25 mouse cellular contexts compared by ENCODE assay signal in the genomic region with DNA sequence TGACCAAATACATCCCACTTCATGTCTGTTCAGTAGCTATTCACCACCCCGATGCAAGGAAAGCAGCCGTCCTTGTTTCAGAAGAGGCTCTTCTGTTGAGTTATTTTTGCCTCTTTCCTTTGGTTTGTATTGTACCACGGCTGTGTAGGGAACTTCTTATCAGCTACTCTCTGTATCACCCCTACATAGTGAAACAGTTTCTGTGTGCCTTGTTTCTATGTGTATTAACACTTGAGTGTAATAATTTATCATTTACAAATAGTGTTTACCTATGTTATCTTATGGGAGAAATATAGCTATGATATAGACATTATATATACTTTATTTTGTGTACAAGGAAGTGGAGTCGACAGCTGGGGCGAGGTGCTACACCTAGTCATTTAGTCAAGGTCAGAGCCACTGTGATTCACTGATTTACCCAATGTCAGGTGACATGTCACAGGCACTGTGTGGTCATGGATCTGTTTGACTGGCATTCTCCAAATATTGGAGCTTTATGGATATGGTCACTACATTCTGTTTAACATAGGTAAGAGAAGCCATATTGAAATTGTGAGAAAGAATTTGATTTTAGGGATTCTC.
DNase-seq lines count a peak whose midpoint lies in the region; ATAC-seq and TF ChIP-seq lines count a peak whose summit lies in the region.
"Had no signal": no experiment of that assay in that cellular context is flagged by ENCODE, and none has a peak within 500 bp of the region (broad histone marks: within the 10 kb centered on the region; RNA-seq: fewer than 3 reads in every experiment).

No protein-coding gene starts in this region.

- TF ChIP-seq CTCF in heart, adult 2 months (IDR thresholded peaks at IDR 0.05) = no peak
- TF ChIP-seq CTCF in intestine, postnatal 0 days (IDR thresholded peaks at IDR 0.05; ENCODE audit: low read depth) = no peak

- TF ChIP-seq POLR2A in heart, adult 2 months (IDR thresholded peaks at IDR 0.05; ENCODE audit: insufficient read depth, low read depth, low read length) = no peak

- 43% methylated on average over 5 of the region's 5 CpGs for WGBS in heart, embryonic 13.5 days
- WGBS in heart, adult 2 months = 58% methylated on average over 5 of the region's 5 CpGs
- 62% methylated on average over 5 of the region's 5 CpGs for whole genome bisulfite sequencing in intestine, embryonic 16.5 days
- WGBS in intestine, postnatal 0 days = 44% methylated on average over 5 of the region's 5 CpGs
- WGBS in stomach, embryonic 14.5 days = 76% methylated on average over 5 of the region's 5 CpGs
- WGBS in stomach, embryonic 15.5 days = 60% methylated on average over 5 of the region's 5 CpGs

- DNase-seq in heart, adult 2 months = no peak
- no peak for DNase-seq in left cerebral cortex, adult 8-10 months (ENCODE audit: low spot score in 2 of 2)
- DNase-seq in kidney, postnatal 36 days = no peak
- DNase-seq: adrenal gland, adult 2 months; adrenal gland, postnatal 14 days; cerebellum, adult 11 months; cerebellum, adult 2 months; cerebellum, adult 9-11 months; cerebellum, postnatal 25 days; forebrain, postnatal 0 days; gastrocnemius, postnatal 10 days; gastrocnemius, postnatal 36 days; heart, postnatal 14 days had no signal

- H3K9me3 ChIP-seq in heart, embryonic 13.5 days = no peaks in the 10 kb centered on the region
- no peaks in the 10 kb centered on the region for H3K9me3 ChIP-seq in intestine, embryonic 16.5 days (ENCODE audit: control insufficient read depth, low read length)
- H3K9me3 ChIP-seq in intestine, postnatal 0 days (ENCODE audit: control insufficient read depth) = no peaks in the 10 kb centered on the region
- no peaks in the 10 kb centered on the region for H3K9me3 ChIP-seq in stomach, embryonic 14.5 days (ENCODE audit: control insufficient read depth, low read depth, low read length)
- H3K9me3 ChIP-seq in stomach, embryonic 15.5 days = no peaks in the 10 kb centered on the region
- H3K9me3 ChIP-seq: embryonic facial prominence, embryonic 12.5 days; embryonic facial prominence, embryonic 15.5 days; hindbrain, embryonic 10.5 days; hindbrain, embryonic 13.5 days had no signal

- peaks cover 46% of the 10 kb centered on the region for H3K4me1 ChIP-seq in heart, embryonic 13.5 days
- peaks cover 9% of the 10 kb centered on the region for H3K4me1 ChIP-seq in heart, adult 2 months (ENCODE audit: control insufficient read depth, insufficient read depth, low read length)
- no peaks in the 10 kb centered on the region for H3K4me1 ChIP-seq in intestine, embryonic 16.5 days (ENCODE audit: control insufficient read depth, insufficient read depth, low read length)
- H3K4me1 ChIP-seq in intestine, postnatal 0 days (replicated peaks; ENCODE audit: control insufficient read depth, insufficient read depth, low read length) = no peaks in the 10 kb centered on the region
- no peaks in the 10 kb centered on the region for H3K4me1 ChIP-seq in stomach, embryonic 14.5 days (ENCODE audit: control insufficient read depth, insufficient read depth, low read length)
- H3K4me1 ChIP-seq in stomach, embryonic 15.5 days = no peaks in the 10 kb centered on the region
- H3K4me1 ChIP-seq: embryonic facial prominence, embryonic 12.5 days; embryonic facial prominence, embryonic 15.5 days; hindbrain, embryonic 10.5 days; hindbrain, embryonic 13.5 days had no signal

- H3K27ac ChIP-seq in heart, embryonic 13.5 days (replicated peaks) = peak overlapping the region; percentile 53
- no peak overlapping the region for H3K27ac ChIP-seq in heart, adult 2 months
- no peak overlapping the region for H3K27ac ChIP-seq in intestine, embryonic 16.5 days (ENCODE audit: low read length)
- no peak overlapping the region for H3K27ac ChIP-seq in intestine, postnatal 0 days (ENCODE audit: low read depth, low read length)
- no peak overlapping the region for H3K27ac ChIP-seq in stomach, embryonic 14.5 days (ENCODE audit: low read length)
- no peak overlapping the region for H3K27ac ChIP-seq in stomach, embryonic 15.5 days
- H3K27ac ChIP-seq: embryonic facial prominence, embryonic 12.5 days; embryonic facial prominence, embryonic 15.5 days; hindbrain, embryonic 10.5 days; hindbrain, embryonic 13.5 days had no signal

- no peak for ATAC-seq in heart, embryonic 13.5 days (ENCODE audit: extremely low read depth, insufficient number of reproducible peaks, low FRiP score, low TSS enrichment)
- ATAC-seq in intestine, embryonic 16.5 days = peak; percentile 59
- ATAC-seq in intestine, postnatal 0 days = no peak
- peak; percentile 74; the same call in 1 of the 2 replicates for ATAC-seq in stomach, embryonic 14.5 days (ENCODE audit: insufficient number of reproducible peaks, insufficient read depth, low FRiP score, low read depth)
- peak; percentile 86 for ATAC-seq in stomach, embryonic 15.5 days (ENCODE audit: insufficient read depth, low FRiP score, low read depth)
- ATAC-seq: CD4-positive, CD25-positive, alpha-beta regulatory T cell, adult 4 months; forebrain, embryonic 14.5 days; forebrain, postnatal 0 days; hindbrain, embryonic 16.5 days had no signal

- H3K36me3 ChIP-seq in heart, embryonic 13.5 days = peaks cover 3% of the 10 kb centered on the region; the same call in 1 of the 2 replicates
- H3K36me3 ChIP-seq in heart, adult 2 months (ENCODE audit: control insufficient read depth, insufficient read depth, low read length) = peaks cover 4% of the 10 kb centered on the region; the same call in 1 of the 2 replicates
- no peaks in the 10 kb centered on the region for H3K36me3 ChIP-seq in intestine, embryonic 16.5 days (ENCODE audit: control insufficient read depth, insufficient read depth, low read length)
- no peaks in the 10 kb centered on the region for H3K36me3 ChIP-seq in intestine, postnatal 0 days (ENCODE audit: control insufficient read depth, insufficient read depth)
- no peaks in the 10 kb centered on the region for H3K36me3 ChIP-seq in stomach, embryonic 14.5 days (ENCODE audit: control insufficient read depth, insufficient read depth, low read length)
- no peaks in the 10 kb centered on the region for H3K36me3 ChIP-seq in stomach, embryonic 15.5 days
- H3K36me3 ChIP-seq: embryonic facial prominence, embryonic 12.5 days; embryonic facial prominence, embryonic 15.5 days; hindbrain, embryonic 10.5 days; hindbrain, embryonic 13.5 days had no signal

- no peak overlapping the region for H3K9ac ChIP-seq in heart, embryonic 13.5 days
- H3K9ac ChIP-seq in heart, adult 2 months (ENCODE audit: low read depth, low read length) = no peak overlapping the region
- H3K9ac ChIP-seq in intestine, embryonic 16.5 days (ENCODE audit: low read depth, low read length) = no peak overlapping the region
- H3K9ac ChIP-seq in intestine, postnatal 0 days (ENCODE audit: low read depth, low read length) = no peak overlapping the region
- H3K9ac ChIP-seq in stomach, embryonic 14.5 days (replicated peaks; ENCODE audit: low read depth, low read length) = no peak overlapping the region
- no peak overlapping the region for H3K9ac ChIP-seq in stomach, embryonic 15.5 days
- H3K9ac ChIP-seq: embryonic facial prominence, embryonic 12.5 days; embryonic facial prominence, embryonic 15.5 days; forebrain, postnatal 0 days; hindbrain, embryonic 13.5 days had no signal

- peaks cover 4% of the 10 kb centered on the region for H3K79me2 ChIP-seq in heart, adult 2 months (replicated peaks; ENCODE audit: control insufficient read depth, insufficient read depth, low read length)

- intact Hi-C loops in heart, adult 2 months (cut with DNase I) = no loop called here

- no peak for TF ChIP-seq EP300 in heart, adult 2 months (IDR thresholded peaks at IDR 0.05; ENCODE audit: insufficient read depth, low read depth, low read length)

- H3K27me3 ChIP-seq in heart, embryonic 13.5 days (replicated peaks) = no peaks in the 10 kb centered on the region
- no peaks in the 10 kb centered on the region for H3K27me3 ChIP-seq in heart, adult 2 months (ENCODE audit: control insufficient read depth, insufficient read depth, low read length)
- H3K27me3 ChIP-seq in intestine, embryonic 16.5 days (replicated peaks; ENCODE audit: control insufficient read depth, insufficient read depth, low read length) = no peaks in the 10 kb centered on the region
- no peaks in the 10 kb centered on the region for H3K27me3 ChIP-seq in intestine, postnatal 0 days (replicated peaks; ENCODE audit: control insufficient read depth, insufficient read depth, low read length)
- H3K27me3 ChIP-seq in stomach, embryonic 14.5 days (ENCODE audit: control insufficient read depth, insufficient read depth, low read length) = no peaks in the 10 kb centered on the region
- H3K27me3 ChIP-seq in stomach, embryonic 15.5 days (replicated peaks) = no peaks in the 10 kb centered on the region
- H3K27me3 ChIP-seq: embryonic facial prominence, embryonic 12.5 days; embryonic facial prominence, embryonic 15.5 days; hindbrain, embryonic 13.5 days had no signal

- peak overlapping the region; percentile 36 for H3K4me2 ChIP-seq in heart, embryonic 13.5 days
- no peak overlapping the region for H3K4me2 ChIP-seq in intestine, embryonic 16.5 days (ENCODE audit: low read depth, low read length)
- H3K4me2 ChIP-seq in intestine, postnatal 0 days (replicated peaks; ENCODE audit: low read depth) = no peak overlapping the region
- H3K4me2 ChIP-seq in stomach, embryonic 14.5 days (replicated peaks; ENCODE audit: low read depth, low read length) = no peak overlapping the region
- H3K4me2 ChIP-seq in stomach, embryonic 15.5 days = no peak overlapping the region
- H3K4me2 ChIP-seq: embryonic facial prominence, embryonic 12.5 days; embryonic facial prominence, embryonic 15.5 days; hindbrain, embryonic 13.5 days had no signal

- no peak overlapping the region for H3K4me3 ChIP-seq in heart, embryonic 13.5 days
- no peak overlapping the region for H3K4me3 ChIP-seq in heart, adult 2 months
- no peak overlapping the region for H3K4me3 ChIP-seq in intestine, embryonic 16.5 days (ENCODE audit: low read length)
- no peak overlapping the region for H3K4me3 ChIP-seq in intestine, postnatal 0 days (ENCODE audit: low read depth, low read length)
- no peak overlapping the region for H3K4me3 ChIP-seq in stomach, embryonic 14.5 days (ENCODE audit: low read depth, low read length)
- no peak overlapping the region for H3K4me3 ChIP-seq in stomach, embryonic 15.5 days (replicated peaks)
- H3K4me3 ChIP-seq: embryonic facial prominence, embryonic 12.5 days; embryonic facial prominence, embryonic 15.5 days; hindbrain, embryonic 10.5 days; hindbrain, embryonic 13.5 days had no signal

Comparison
In these comparisons a context has a peak if more than half of its experiments do, and no peak if none do; other contexts are left out.
1. ATAC-seq: peak in intestine, embryonic 16.5 days (single experiment), stomach, embryonic 14.5 days (single experiment) and stomach, embryonic 15.5 days (single experiment); none in heart, embryonic 13.5 days (single experiment) and intestine, postnatal 0 days (single experiment).